Mouse (Mus musculus): ENCODE measurements around the gene Gm45261.

Gm45261 gene

GRCm38 (mm10) chr1:80461348-80461747, at the start of gene Gm45261:
Gene Gm45261, minus strand, starts transcription at chr1:80461448.
- DNase-seq: no peak

GRCm38 (mm10) chr1:80504757-80505156, 43.5 kb upstream of the Gm45261 start:
- peak in 1 of 2 experiments; percentile 20 for DNase-seq

DNA sequence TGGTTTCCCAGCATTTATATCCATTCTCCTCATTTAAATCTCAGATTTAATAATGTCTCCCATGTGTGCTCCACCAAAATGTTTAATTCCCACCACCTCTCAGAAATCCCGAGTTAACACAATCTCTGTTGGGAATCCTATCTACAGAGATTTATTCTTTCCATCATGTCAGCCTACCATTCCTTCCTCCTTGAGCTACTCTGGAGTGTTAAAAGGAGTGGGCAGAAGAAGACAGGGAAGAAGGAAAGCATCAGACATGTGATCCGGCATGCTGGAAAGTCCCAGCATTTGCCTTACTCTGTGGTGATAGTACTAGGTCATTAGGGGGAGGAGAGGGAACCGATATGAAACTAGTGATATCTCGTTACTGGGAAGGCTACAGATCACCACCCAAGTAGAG, 42.8 kb upstream of the Gm45261 start:
- DNase-seq: no peak

DNA sequence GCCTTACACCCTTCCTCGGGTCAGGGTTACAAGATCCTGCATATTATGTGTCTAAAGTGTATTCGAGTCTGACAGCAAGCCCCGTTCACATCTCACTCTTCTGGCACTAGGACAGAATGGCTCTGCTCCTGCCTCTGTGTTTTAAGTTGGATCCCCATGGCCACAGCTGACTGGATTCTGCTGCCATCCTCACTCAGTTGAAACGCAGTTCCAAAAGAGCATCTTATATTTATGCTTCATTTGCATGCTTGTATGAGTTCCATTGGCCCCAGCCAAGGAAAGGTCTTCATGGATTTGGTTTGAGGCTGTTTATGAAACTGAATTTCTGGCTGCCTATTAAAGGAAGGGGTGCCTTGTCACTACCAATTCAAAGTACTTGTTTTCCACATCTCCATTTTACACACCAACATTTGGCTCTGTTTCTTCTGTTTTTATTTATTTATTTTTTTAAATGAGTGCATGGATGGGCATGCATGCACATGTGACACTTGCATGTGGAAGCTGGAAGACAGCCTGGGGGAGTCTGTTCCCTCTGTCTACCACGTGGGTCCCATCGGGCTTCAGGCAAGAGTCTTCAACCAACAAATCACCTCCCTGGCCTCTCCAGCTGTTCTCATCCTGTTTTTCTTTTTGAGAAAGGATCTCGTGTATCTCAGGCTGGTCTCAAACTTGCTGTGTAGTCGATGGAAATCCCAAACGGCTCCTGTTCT, 41.4 kb upstream of the Gm45261 start:
- DNase-seq: no peak

DNA sequence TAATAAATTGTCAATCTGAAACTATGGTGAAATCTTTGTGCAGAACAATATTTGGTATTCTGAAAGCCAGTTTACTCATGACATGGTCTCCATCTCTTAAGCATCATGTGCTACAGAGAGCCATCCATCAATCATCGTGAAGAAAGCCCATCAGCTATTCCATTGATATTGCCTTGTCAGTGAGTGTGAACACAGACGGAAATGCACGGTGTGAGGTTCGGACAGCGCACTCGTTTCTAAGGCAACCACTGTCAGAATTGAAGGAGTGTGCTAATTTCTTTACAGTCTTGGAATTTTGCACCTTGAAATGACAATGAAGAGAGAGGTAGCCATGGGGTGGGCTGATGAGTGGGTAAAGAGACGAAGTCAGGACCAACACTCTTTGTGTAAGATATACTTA, 38.0 kb upstream of the Gm45261 start:
- DNase-seq: no peak

- peak in 1 of 2 experiments; percentile 23 for DNase-seq
Observed at GRCm38 (mm10) chr1:80496360-80496759, 35.1 kb upstream of the Gm45261 start.

DNA sequence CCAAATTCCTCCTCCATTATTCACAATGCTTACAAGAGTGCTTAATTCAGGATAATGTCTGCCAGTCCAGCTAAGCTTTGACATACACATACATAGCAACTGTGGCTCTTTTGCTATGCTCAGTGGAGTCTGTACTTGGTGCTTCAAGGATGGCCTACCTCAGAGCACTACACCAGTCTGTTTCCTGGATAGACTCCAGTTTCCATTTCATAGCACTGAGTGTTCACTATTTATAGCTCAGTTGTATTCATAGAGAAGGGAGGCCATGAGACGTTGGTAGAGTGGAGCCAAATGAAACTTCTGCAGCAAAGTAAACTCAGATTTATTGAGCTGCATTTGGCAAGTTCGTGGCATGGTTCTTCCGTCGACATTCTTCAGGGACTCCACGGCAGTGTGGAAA, 22.2 kb upstream of the Gm45261 start:
- no peak for DNase-seq

GRCm38 (mm10) chr1:80474942-80475341, 13.7 kb upstream of the Gm45261 start:
- no peak for DNase-seq

DNA sequence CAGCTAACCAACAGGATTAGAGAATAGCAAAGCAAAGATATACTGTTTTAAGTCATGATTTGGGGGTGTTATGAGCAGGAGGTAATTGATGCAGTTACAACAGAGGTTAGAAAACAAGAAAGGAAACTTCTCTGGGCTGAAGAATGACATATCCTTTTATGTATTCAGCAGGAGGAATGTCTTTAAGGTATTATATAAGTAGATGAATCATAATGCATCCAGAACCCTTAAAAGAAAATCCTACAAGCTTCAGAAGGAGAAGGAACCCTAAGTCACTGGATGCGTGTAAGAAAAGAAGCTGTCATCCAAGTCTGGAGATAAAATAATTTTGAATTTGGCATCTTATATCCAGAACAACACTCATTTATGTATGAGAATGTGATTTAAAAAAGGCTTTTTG, 11.1 kb upstream of the Gm45261 start:
- DNase-seq: no peak

- DNase-seq: no peak
Observed at GRCm38 (mm10) chr1:80459923-80460322, 1.3 kb downstream of the Gm45261 start.

DNA sequence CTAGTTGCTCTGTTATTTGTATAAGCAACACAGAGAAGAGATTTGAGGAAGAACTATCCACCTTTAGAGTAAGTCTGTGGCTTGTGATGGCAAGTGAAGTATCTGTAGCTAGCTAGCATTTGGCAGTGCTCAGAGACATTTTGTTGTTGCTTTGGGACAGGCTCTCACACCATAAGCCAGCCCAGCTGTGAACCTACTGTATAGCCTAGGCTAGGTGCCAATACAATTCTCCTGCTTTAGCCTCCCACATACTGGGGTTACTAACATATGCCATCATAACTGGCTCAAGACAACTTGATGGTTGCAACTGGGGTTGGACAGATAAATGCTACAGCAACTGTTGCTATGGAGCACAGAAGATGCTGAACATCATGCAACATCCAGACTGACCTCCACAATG, 1.8 kb downstream of the Gm45261 start:
- DNase-seq: no peak

DNA sequence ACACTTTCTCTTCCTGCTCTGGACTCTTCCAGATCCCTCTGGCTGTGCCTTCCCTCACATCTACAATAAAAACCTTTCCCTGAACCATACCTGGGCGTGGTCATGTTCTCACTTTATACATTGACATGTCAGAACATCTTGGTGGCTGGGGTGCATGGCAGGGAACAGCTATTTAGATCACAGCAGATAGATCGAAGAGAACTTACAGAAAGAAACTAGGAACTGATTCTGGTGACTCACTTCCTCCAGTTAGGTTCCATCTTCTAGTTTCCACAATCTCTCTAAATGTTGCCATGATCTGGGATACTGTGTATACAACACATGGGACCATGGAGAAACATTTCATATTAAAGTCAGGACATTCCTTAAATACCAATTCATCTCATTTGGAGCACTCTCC, 7.3 kb downstream of the Gm45261 start:
- DNase-seq: no peak

DNA sequence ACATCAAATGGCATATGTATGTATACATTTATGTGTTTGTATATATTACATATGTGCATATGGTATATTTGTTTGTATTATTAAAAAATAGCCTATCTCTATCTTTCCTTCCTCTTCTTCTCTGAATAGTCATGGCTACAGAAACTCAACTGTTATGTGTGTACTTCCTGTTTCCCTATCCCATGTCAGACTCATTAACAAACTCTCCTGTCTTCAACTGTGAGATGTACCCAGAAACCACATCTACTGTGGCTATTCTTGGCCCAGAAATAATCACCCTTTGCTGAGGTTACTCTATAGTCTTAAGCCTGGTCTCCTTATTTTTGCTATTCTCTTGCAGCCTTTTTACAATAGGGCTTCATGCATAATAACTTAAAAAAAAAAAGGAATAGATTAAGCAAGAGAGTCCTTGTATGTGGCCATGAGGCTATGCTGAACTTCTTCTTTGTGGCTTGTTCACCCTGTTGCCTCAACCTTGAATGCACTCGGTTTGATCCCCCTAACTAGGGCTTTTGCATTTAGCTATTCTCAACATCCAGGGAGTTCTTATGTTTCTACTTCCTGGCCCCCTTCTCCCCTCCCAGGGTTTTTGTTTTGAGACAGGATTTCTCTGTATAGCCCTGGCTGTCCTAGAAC, 9.2 kb downstream of the Gm45261 start:
- DNase-seq: no peak

GRCm38 (mm10) chr1:80447554-80447953, 13.7 kb downstream of the Gm45261 start:
- DNase-seq: no peak

- DNase-seq: no peak
Observed at GRCm38 (mm10) chr1:80440911-80441310, 20.3 kb downstream of the Gm45261 start.

DNA sequence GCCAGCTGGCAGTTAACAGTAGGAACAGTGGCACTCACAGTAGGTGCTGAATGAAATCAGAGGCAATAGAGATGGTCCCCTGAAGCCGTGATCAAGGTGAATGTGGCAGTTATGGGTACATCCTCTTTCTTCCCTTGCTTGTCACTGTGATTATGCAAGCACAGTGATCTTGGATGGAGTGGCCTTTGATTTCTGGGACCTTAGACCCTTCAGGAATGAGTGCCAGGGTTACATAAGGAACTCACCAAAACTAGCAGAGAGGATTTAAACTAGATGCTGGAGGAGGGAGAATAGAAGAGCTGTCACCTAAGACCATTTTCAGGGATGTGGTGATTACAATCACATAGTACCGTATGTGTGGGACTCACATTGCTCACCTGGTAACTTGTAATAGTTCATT, 22.7 kb downstream of the Gm45261 start:
- DNase-seq: no peak

- DNase-seq: no peak
Observed at GRCm38 (mm10) chr1:80427946-80428345, 33.3 kb downstream of the Gm45261 start.

- DNase-seq: no peak
Observed at GRCm38 (mm10) chr1:80427425-80427824, 33.8 kb downstream of the Gm45261 start.

DNA sequence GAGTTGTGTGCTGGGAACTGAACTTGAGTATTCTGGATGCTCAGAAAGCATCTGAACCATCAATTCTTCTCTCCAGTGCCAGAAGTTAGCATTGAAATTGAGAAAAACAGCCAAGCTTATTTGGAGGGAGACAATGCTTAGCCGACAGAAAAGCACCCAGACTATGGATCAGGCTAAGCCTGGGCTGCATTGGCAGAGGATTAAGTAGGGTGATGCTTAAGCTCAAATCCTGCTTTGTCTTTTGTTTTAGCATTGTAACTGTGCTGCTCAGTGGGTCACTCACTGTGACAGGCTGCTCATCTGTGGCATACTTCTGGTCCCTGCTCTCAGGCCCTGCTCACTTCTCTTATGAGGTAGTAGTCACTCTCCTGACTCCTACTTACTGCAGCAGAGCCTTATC, 36.6 kb downstream of the Gm45261 start:
- no peak for DNase-seq

DNA sequence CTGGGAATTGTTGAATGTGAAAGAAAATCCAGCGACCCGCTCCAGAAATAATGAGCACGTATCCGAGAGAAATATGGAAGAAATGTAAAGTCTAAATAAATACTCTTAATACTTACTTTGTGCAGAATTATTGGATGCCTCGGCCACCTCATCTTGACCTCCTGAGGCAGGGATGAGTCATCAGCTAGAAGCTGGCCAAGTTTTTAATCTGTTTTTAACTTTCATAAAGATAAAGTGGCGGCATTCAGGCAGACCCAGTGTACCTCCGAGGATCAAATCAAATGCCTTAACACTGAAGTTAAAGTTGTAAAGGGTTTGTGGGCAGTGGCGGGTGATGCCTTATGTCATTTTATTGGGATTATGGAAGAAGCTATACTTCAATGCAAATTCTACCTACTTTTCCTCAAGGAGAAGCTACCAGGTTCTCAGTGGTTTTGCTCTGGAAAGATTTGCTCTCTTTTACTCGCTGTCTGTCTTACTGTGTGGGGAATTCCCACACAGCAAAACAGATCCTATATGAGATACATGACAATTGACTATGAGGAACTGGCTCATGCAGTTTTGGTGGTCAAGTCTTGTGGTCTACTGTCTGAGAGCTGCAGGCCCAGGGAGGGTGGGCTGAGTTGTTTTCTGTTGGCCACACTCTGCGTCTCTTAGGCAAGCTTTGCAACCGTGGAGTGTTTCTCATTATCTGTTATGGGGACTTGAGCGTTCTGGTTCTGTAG, 42.8 kb downstream of the Gm45261 start:
- peak; percentile 31 for DNase-seq

GRCm38 (mm10) chr1:80416329-80416728, 44.9 kb downstream of the Gm45261 start:
- DNase-seq: no peak

- DNase-seq: no peak
Observed at GRCm38 (mm10) chr1:80412521-80412920, 48.7 kb downstream of the Gm45261 start.

- no peak for DNase-seq
Observed at GRCm38 (mm10) chr1:80410229-80410973, 50.8 kb downstream of the Gm45261 start.
